Mouse (Mus musculus) intestine, embryonic 16.5 days (tissue): ENCODE data around the gene Kcnk7. TPM values are rescaled to one million over a fixed set of nuclear protein-coding genes. Genes with fewer than 3 reads are reported as not detected.
A peak's percentile ranks its signal among the peaks of the same experiment; 100 is the strongest.

Source experiments
- ATAC-seq: fragments of 200-750 bp; cut with Nextera tagmentation; 2 replicates; pipeline ENCODE4 v1.8.0; 2017; ENCODE audit warnings: moderate TSS enrichment, moderate library complexity
- H3K27ac ChIP-seq: fragments of 300-500 bp; sonication (generic); 2 replicates; pipeline ENCODE4 v1.5.1; 2014; ENCODE audit warnings: mild to moderate bottlenecking, low read length
- H3K27me3 ChIP-seq: fragments of 300-500 bp; sonication (generic); replicated peaks from 2 replicates; pipeline ENCODE4 v1.6.1; 2014; ENCODE audit warnings: low read length, control low read depth, mixed read lengths; ENCODE audit not compliant: control insufficient read depth, insufficient read depth
- H3K36me3 ChIP-seq: fragments of 300-500 bp; sonication (generic); 2 replicates; pipeline ENCODE4 v1.6.1; 2014; ENCODE audit warnings: low read length, control low read depth; ENCODE audit not compliant: control insufficient read depth, insufficient read depth
- H3K4me1 ChIP-seq: fragments of 300-500 bp; sonication (generic); 2 replicates; pipeline ENCODE4 v1.6.1; 2014; ENCODE audit warnings: low read length, control low read depth, mixed read lengths; ENCODE audit not compliant: control insufficient read depth, insufficient read depth
- H3K4me2 ChIP-seq: fragments of 300-500 bp; sonication (generic); 2 replicates; pipeline ENCODE4 v1.6.1; 2014; ENCODE audit warnings: low read depth, low read length, control low read depth
- H3K4me3 ChIP-seq: fragments of 300-500 bp; sonication (generic); 2 replicates; pipeline ENCODE4 v1.5.1; 2014; ENCODE audit warnings: mild to moderate bottlenecking, low read length
- H3K9ac ChIP-seq: fragments of 300-500 bp; sonication (generic); 2 replicates; pipeline ENCODE4 v1.6.1; 2014; ENCODE audit warnings: low read depth, low read length
- H3K9me3 ChIP-seq: fragments of 300-500 bp; sonication (generic); 2 replicates; pipeline ENCODE4 v1.6.1; 2016; ENCODE audit warnings: low read length, control low read depth; ENCODE audit not compliant: control insufficient read depth
- WGBS: fragments of 180-500 bp; shearing (Covaris S2); extraction: QIAGEN DNeasy Blood & Tissue Kit; methylation state at CpG from one replicate; pipeline ENCODE4 v1.1.7; 2014; 5-methylcytosine and 5-hydroxymethylcytosine counted together
- polyA plus RNA-seq: library from polyadenylated mRNA; unstranded; fragments of >200 nt; fragmentation: Nextera tagmentation; extraction: Ambion mirVana; gene quantifications from 2 replicates; pipeline ENCODE4 v1.2.1, GENCODE M21; 2015

Gene Kcnk7
- polyA plus RNA-seq, 1 experiment from 2014 or later = 0.34 TPM

DNA sequence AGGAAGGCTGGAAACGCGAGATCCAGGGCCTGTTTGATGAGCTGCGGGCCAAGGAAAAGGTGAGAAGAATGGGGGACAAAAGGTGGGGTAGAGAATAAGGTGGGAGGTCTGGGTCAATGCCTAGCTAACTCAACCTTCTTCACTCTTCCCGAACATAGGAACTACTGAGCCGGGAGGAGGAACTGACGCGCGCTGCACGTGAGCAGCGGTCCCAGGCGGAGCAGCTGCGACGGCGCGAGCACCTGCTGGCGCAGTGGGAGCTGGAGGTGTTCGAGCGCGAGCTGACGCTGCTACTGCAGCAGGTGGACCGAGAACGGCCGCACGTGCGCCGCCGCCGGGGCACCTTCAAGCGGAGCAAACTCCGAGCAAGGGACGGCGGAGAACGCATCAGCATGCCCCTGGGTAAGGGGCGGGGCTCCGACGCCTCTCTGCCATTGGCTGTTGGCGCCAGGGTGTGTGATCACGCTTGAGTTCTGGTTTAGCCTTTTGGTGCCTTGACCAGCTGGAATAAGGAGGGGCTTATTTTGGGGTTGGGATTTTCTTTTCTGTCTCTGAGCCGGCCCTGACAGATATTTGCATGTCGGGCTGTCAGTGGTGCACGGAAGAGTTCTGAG, 8.2 kb upstream of the Kcnk7 start:
- Histone ChIP-seq H3K9ac (0 out of 2 replicates have a peak overlapping the region, but pooled peaks have one; percentile 3), H3K36me3 (peaks cover 44% of the 10 kb centered on the region), H3K4me3 (no peak overlapping the region), H3K4me1 (peaks cover 29% of the 10 kb centered on the region), H3K27me3 (no peaks in the 10 kb centered on the region), H3K27ac (no peak overlapping the region), H3K4me2 (no peak overlapping the region), H3K9me3 (no peaks in the 10 kb centered on the region)
- no peak for ATAC-seq
- 38% methylated on average over 41 of the region's 41 CpGs for WGBS

DNA sequence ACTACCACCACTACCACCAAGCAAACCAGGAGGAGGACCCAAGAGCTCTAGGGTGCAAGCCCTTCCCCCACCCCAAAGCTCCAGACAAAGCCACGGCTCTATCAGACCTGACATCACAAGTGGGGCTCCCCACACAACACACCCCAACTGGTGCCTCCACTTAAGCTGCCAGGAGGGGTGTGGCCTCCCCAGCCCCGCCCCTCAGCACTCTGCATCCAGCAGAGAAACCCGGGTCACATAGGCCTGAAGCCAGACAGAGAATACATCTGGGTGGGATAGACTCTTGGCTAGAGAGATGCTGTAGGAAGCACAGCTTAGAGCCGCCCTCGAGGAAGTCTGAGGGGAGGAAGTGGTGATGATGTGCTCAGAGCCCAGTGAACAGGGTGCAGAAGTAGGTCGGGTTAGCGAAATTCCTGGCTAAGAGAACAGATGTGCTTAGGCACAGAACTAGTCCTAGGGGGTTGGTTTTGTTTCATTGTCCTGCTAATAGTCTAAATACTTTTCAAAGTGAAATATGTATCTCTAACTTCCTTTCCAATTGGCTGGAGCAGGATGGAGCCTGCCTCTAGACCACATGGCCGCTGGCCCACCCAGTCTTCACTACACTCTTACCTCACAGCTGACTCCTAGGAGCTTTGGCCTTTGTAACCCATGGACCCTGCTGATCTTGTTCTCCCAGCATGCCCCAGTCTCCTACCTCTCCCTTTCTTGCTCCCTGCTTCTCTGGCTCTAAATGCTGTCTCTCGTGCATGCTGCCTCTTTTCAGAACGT, 819 bp downstream of the Kcnk7 start:
- 32% methylated on average over 10 of the region's 10 CpGs for WGBS
- H3K9me3 ChIP-seq = no peaks in the 10 kb centered on the region
- 0 out of 2 replicates have a peak overlapping the region, but pooled peaks have one; percentile 2 for H3K4me2 ChIP-seq
- H3K4me3 ChIP-seq = no peak overlapping the region
- peaks cover 21% of the 10 kb centered on the region for H3K4me1 ChIP-seq
- peak overlapping the region; percentile 48 for H3K9ac ChIP-seq
- peak overlapping the region; percentile 84 for H3K27ac ChIP-seq
- peaks cover 29% of the 10 kb centered on the region; the same call in 1 of the 2 replicates for H3K36me3 ChIP-seq
- H3K27me3 ChIP-seq = no peaks in the 10 kb centered on the region
- peak; percentile 85 for ATAC-seq

DNA sequence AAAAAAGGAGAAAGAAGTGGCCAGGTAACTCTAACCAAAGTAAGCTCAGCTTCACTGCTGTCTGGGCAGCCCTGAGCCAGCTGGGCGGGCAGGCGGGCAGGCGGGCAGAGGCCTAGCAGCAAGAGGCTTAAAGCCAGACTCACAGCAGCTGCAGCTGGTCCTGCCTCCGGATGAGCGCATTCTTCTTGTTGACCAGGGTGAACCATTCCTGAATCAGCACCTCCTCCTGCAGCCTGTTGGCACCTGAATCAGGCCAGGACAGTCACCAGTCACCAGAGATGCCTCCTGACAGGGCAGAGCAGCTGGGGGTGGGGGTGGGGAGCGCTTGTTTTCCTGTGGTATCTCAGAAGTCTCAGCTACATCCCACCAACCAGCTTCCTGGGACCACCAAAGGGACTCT, 5.9 kb downstream of the Kcnk7 start:
- no peak overlapping the region for H3K4me3 ChIP-seq
- H3K4me2 ChIP-seq = no peak overlapping the region
- H3K27me3 ChIP-seq = no peaks in the 10 kb centered on the region
- H3K9ac ChIP-seq = no peak overlapping the region
- H3K27ac ChIP-seq = no peak overlapping the region
- peaks cover 20% of the 10 kb centered on the region for H3K4me1 ChIP-seq
- no peak for ATAC-seq
- H3K9me3 ChIP-seq = no peaks in the 10 kb centered on the region
- 95% methylated on average over 6 of the region's 6 CpGs for WGBS
- peaks cover 7% of the 10 kb centered on the region; the same call in 1 of the 2 replicates for H3K36me3 ChIP-seq

DNA sequence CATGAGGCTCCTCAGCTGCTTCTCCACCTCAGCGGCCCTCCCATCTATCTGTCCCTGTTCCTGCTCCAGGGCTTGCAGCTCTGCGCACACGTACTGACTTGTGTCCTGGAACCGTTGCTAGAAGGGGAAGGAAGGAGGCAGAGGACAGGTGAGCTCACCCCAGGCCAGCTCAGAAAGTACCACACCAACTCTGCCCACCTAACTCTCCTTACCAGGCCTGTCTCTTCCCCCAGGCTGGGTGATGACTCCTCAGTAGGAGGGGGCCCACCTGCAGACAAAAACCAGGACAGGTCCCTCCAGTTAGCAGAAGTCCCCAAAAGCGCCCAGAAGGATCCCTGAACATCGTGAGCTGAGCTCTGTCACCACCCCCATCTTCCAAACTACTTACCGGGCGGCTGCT, 6.4 kb downstream of the Kcnk7 start:
- no peak for ATAC-seq
- H3K9ac ChIP-seq = no peak overlapping the region
- H3K4me3 ChIP-seq = no peak overlapping the region
- peaks cover 15% of the 10 kb centered on the region for H3K4me1 ChIP-seq
- H3K4me2 ChIP-seq = no peak overlapping the region
- H3K9me3 ChIP-seq = no peaks in the 10 kb centered on the region
- H3K36me3 ChIP-seq = peaks cover 7% of the 10 kb centered on the region; the same call in 1 of the 2 replicates
- no peak overlapping the region for H3K27ac ChIP-seq
- H3K27me3 ChIP-seq = no peaks in the 10 kb centered on the region
- 88% methylated on average over 8 of the region's 8 CpGs for WGBS

DNA sequence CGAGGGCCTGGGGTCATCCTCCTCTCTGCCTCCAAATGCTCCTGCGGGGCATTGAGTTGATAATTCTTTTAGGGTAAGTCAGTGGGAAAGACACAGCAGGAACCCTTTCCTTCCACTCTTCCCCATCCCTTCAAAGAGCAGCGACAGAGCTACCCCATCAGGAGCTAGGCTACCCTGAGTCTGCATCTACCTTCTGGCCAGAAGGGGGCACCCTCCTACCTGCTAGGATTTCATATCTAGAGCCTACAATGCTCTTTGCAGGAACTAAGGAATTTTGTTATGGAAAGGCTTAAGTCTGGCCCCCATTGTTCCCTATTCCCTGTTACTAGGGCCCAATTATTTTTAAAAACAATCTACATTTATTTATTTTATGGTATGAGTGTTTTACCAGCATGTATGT, 7.1 kb downstream of the Kcnk7 start:
- Histone ChIP-seq H3K27me3 (no peaks in the 10 kb centered on the region), H3K27ac (no peak overlapping the region), H3K4me1 (peaks cover 13% of the 10 kb centered on the region), H3K9me3 (no peaks in the 10 kb centered on the region), H3K9ac (no peak overlapping the region), H3K36me3 (peaks cover 7% of the 10 kb centered on the region; the same call in 1 of the 2 replicates), H3K4me3 (no peak overlapping the region), H3K4me2 (no peak overlapping the region)
- WGBS = 26% methylated on average over 3 of the region's 3 CpGs
- ATAC-seq = no peak

DNA sequence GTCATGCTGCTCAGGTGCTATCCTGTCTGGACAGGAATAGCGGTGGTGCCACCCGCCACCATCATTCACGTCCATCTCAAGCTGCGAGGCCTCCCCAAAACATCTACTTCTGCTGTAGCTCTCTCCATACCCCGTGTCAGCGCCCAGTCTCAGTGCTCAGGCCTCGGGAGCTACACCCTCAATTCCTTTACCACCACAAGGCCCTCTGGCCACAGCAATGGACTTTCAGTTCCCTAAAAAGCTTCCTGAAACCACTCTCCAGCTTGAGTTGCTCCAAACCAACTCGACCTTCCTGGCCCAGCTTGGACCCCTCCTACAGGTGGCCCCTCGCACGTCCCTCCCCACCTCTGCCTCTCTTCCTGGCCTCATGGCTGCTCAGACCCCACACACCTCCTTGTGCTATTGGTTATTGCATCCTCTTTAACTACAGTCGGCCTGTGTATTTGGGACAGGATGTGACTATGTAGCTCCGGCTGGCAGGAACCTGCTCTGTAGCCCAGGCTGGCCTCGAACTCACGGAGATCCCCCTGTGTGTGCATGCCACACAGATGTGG, 7.8 kb downstream of the Kcnk7 start:
- no peaks in the 10 kb centered on the region for H3K27me3 ChIP-seq
- H3K9me3 ChIP-seq = no peaks in the 10 kb centered on the region
- 94% methylated on average over 14 of the region's 14 CpGs for WGBS
- no peak overlapping the region for H3K9ac ChIP-seq
- H3K36me3 ChIP-seq = peaks cover 7% of the 10 kb centered on the region; the same call in 1 of the 2 replicates
- peaks cover 14% of the 10 kb centered on the region for H3K4me1 ChIP-seq
- no peak for ATAC-seq
- no peak overlapping the region for H3K4me3 ChIP-seq
- H3K4me2 ChIP-seq = no peak overlapping the region
- no peak overlapping the region for H3K27ac ChIP-seq

DNA sequence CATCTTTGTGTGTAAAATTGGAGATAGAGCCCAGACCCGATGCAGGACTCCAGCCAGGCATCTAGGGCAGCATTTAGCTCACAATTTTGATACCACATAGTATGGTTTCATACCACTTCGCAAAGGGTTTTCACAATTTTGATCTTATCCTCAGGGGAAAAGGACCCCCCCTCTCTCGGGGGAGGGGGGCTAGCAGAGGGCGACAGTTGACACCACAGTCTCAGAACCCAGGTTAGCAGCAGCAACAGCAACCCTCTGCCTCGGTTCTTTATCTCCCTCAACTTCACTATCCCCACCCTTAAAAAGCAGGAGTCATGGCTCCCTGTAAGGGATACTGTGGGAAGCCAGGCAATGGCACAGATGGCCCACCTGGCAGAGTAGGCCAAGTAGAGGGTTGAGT, 9.1 kb downstream of the Kcnk7 start:
- peak; percentile 29 for ATAC-seq
- peak overlapping the region; percentile 11; the same call in 1 of the 2 replicates for H3K27ac ChIP-seq
- WGBS = 71% methylated on average over 5 of the region's 5 CpGs
- H3K9ac ChIP-seq = peak overlapping the region; percentile 41; the same call in 1 of the 2 replicates
- no peak overlapping the region for H3K4me3 ChIP-seq
- H3K9me3 ChIP-seq = no peaks in the 10 kb centered on the region
- H3K36me3 ChIP-seq = peaks cover 9% of the 10 kb centered on the region; the same call in 1 of the 2 replicates
- H3K27me3 ChIP-seq = no peaks in the 10 kb centered on the region
- peaks cover 14% of the 10 kb centered on the region for H3K4me1 ChIP-seq
- 0 out of 2 replicates have a peak overlapping the region, but pooled peaks have one; percentile 20 for H3K4me2 ChIP-seq

DNA sequence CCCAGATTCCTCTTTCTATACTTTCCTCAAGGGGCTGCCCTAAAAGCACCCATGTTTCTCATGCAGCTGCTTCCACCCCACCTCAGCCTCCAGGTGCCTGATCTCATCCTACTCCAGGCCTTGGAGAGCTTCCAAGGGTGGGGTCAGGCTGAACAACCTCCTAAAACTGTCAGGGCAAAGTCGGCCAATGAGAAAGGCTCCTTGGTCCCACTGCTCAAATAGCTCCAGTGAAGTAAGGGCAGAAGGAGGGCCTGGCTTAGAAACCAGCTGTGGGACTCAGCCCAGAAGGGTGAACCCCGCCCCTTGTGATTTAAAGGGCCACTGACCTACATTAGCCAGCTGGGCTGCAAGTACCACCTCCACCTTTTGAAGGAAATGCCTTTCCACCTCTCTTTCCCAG, 9.6 kb downstream of the Kcnk7 start:
- H3K4me2 ChIP-seq = 0 out of 2 replicates have a peak overlapping the region, but pooled peaks have one; percentile 20
- 0 out of 2 replicates have a peak overlapping the region, but pooled peaks have one; percentile 9 for H3K4me3 ChIP-seq
- peak overlapping the region; percentile 41; the same call in 1 of the 2 replicates for H3K9ac ChIP-seq
- 12% methylated on average over 2 of the region's 2 CpGs for WGBS
- H3K36me3 ChIP-seq = peaks cover 5% of the 10 kb centered on the region; the same call in 1 of the 2 replicates
- ATAC-seq = peak; percentile 82
- H3K27me3 ChIP-seq = no peaks in the 10 kb centered on the region
- H3K9me3 ChIP-seq = no peaks in the 10 kb centered on the region
- H3K4me1 ChIP-seq = peaks cover 14% of the 10 kb centered on the region
- H3K27ac ChIP-seq = peak overlapping the region; percentile 11
